Mouse (Mus musculus) midbrain, embryonic 13.5 days (tissue): Measurements from ENCODE around the gene Dlg2. TPM values are rescaled to one million over a fixed set of nuclear protein-coding genes. Genes with fewer than 3 reads are reported as not detected.
A peak's percentile ranks its signal among the peaks of the same experiment; 100 is the strongest.

Experiments
- ATAC-seq: fragments of 200-750 bp; cut with Nextera tagmentation; 2 replicates; pipeline ENCODE4 v1.8.0; 2017; ENCODE audit warnings: mild to moderate bottlenecking, moderate TSS enrichment, moderate library complexity
- H3K27ac ChIP-seq: fragments of 300-500 bp; sonication (generic); 2 replicates; pipeline ENCODE4 v1.5.1; 2015; ENCODE audit warnings: inconsistent platforms, mild to moderate bottlenecking, moderate library complexity
- H3K27me3 ChIP-seq: fragments of 300-500 bp; sonication (generic); 2 replicates; pipeline ENCODE4 v1.6.1; 2015; ENCODE audit warnings: mild to moderate bottlenecking, inconsistent platforms
- H3K36me3 ChIP-seq: fragments of 300-500 bp; sonication (generic); 2 replicates; pipeline ENCODE4 v1.6.1; 2015; ENCODE audit warnings: mild to moderate bottlenecking, inconsistent platforms
- H3K4me1 ChIP-seq: fragments of 300-500 bp; sonication (generic); replicated peaks from 2 replicates; pipeline ENCODE4 v1.6.1; 2015; ENCODE audit warnings: inconsistent platforms
- H3K4me2 ChIP-seq: fragments of 300-500 bp; sonication (generic); replicated peaks from 2 replicates; pipeline ENCODE4 v1.6.1; 2015; ENCODE audit warnings: moderate library complexity, mild to moderate bottlenecking, inconsistent platforms
- H3K4me3 ChIP-seq: fragments of 300-500 bp; sonication (generic); replicated peaks from 2 replicates; pipeline ENCODE4 v1.5.1; 2015; ENCODE audit warnings: mild to moderate bottlenecking, inconsistent platforms
- H3K9ac ChIP-seq: fragments of 300-500 bp; sonication (generic); replicated peaks from 2 replicates; pipeline ENCODE4 v1.6.1; 2015; ENCODE audit warnings: mild to moderate bottlenecking, inconsistent platforms
- H3K9me3 ChIP-seq: fragments of 300-500 bp; sonication (generic); 2 replicates; pipeline ENCODE4 v1.6.1; 2016; ENCODE audit warnings: mild to moderate bottlenecking, inconsistent platforms
- whole genome bisulfite sequencing: fragments of 180-500 bp; shearing (Covaris S2); methylation state at CpG from one replicate; pipeline ENCODE4 v1.1.7; 2015; 5-methylcytosine and 5-hydroxymethylcytosine counted together
- polyA plus RNA-seq: library from polyadenylated mRNA; unstranded; fragments of >200 nt; fragmentation: Nextera tagmentation; extraction: Ambion mirVana; gene quantifications from 2 replicates; pipeline ENCODE4 v1.2.1, GENCODE M21; 2015

Gene Dlg2
- polyA plus RNA-seq, 1 experiment from 2014 or later, result 13.0 TPM

GRCm38 (mm10) chr7:91443377-91443714 is 966.9 kb downstream of the Dlg2 start:
- Histone ChIP-seq H3K4me1 (peaks cover 17% of the 10 kb centered on the region), H3K4me3 (no peak overlapping the region), H3K9ac (no peak overlapping the region), H3K9me3 (no peaks in the 10 kb centered on the region), H3K36me3 (no peaks in the 10 kb centered on the region), H3K27me3 (no peaks in the 10 kb centered on the region), H3K4me2 (peak overlapping the region; percentile 6; the same call in 1 of the 2 replicates), H3K27ac (peak overlapping the region; percentile 78)
- 47% methylated on average over 5 of the region's 5 CpGs for WGBS
- peak; percentile 21; the same call in 1 of the 2 replicates for ATAC-seq

- H3K4me3 ChIP-seq, result no peak overlapping the region
- no peaks in the 10 kb centered on the region for H3K27me3 ChIP-seq
- peak overlapping the region; percentile 54; the same call in 1 of the 2 replicates for H3K27ac ChIP-seq
- no peaks in the 10 kb centered on the region for H3K36me3 ChIP-seq
- H3K9me3 ChIP-seq, result no peaks in the 10 kb centered on the region
- no peak overlapping the region for H3K4me2 ChIP-seq
- no peak overlapping the region for H3K9ac ChIP-seq
- 87% methylated on average over 3 of the region's 3 CpGs for WGBS
- ATAC-seq, result no peak
- H3K4me1 ChIP-seq, result peaks cover 17% of the 10 kb centered on the region
Measured at GRCm38 (mm10) chr7:91443913-91444312, 967.4 kb downstream of the Dlg2 start.

GRCm38 (mm10) chr7:91444728-91445127 is 968.3 kb downstream of the Dlg2 start:
- WGBS, result 77% methylated on average over 3 of the region's 3 CpGs
- Histone ChIP-seq H3K27ac (no peak overlapping the region), H3K9ac (no peak overlapping the region), H3K27me3 (no peaks in the 10 kb centered on the region), H3K4me2 (no peak overlapping the region), H3K4me1 (peaks cover 17% of the 10 kb centered on the region), H3K9me3 (no peaks in the 10 kb centered on the region), H3K36me3 (no peaks in the 10 kb centered on the region), H3K4me3 (no peak overlapping the region)
- ATAC-seq, result no peak

- 19% methylated on average over 1 of the region's 1 CpGs for WGBS
- peak; percentile 56; the same call in 1 of the 2 replicates for ATAC-seq
Measured at GRCm38 (mm10) chr7:91456796-91457195, 980.3 kb downstream of the Dlg2 start.

GRCm38 (mm10) chr7:91457207-91457606 is 980.7 kb downstream of the Dlg2 start:
- Histone ChIP-seq H3K27ac (no peak overlapping the region), H3K36me3 (no peaks in the 10 kb centered on the region), H3K27me3 (no peaks in the 10 kb centered on the region), H3K9ac (no peak overlapping the region), H3K9me3 (no peaks in the 10 kb centered on the region), H3K4me3 (no peak overlapping the region), H3K4me1 (no peaks in the 10 kb centered on the region), H3K4me2 (no peak overlapping the region)
- ATAC-seq, result peak; percentile 87
- WGBS, result 0% methylated on average over 1 of the region's 1 CpGs

More at GRCm38 (mm10) chr7:91456796-91457195, 980.3 kb downstream of the Dlg2 start:
- no peak overlapping the region for H3K27ac ChIP-seq
- H3K9me3 ChIP-seq, result no peaks in the 10 kb centered on the region
- no peak overlapping the region for H3K4me2 ChIP-seq
- H3K36me3 ChIP-seq, result no peaks in the 10 kb centered on the region
- no peak overlapping the region for H3K9ac ChIP-seq
- no peaks in the 10 kb centered on the region for H3K27me3 ChIP-seq
- no peak overlapping the region for H3K4me3 ChIP-seq
- H3K4me1 ChIP-seq, result no peaks in the 10 kb centered on the region

- Histone ChIP-seq H3K9me3 (no peaks in the 10 kb centered on the region), H3K4me1 (no peaks in the 10 kb centered on the region), H3K27me3 (no peaks in the 10 kb centered on the region), H3K4me3 (no peak overlapping the region), H3K27ac (no peak overlapping the region), H3K9ac (no peak overlapping the region), H3K36me3 (no peaks in the 10 kb centered on the region), H3K4me2 (no peak overlapping the region)
- no peak for ATAC-seq
- WGBS, result 88% methylated on average over 3 of the region's 3 CpGs
Measured at GRCm38 (mm10) chr7:91461352-91461751, 984.9 kb downstream of the Dlg2 start.

GRCm38 (mm10) chr7:91463256-91463655 is 986.8 kb downstream of the Dlg2 start:
- Histone ChIP-seq H3K27ac (no peak overlapping the region), H3K9ac (no peak overlapping the region), H3K9me3 (no peaks in the 10 kb centered on the region), H3K36me3 (no peaks in the 10 kb centered on the region), H3K4me2 (no peak overlapping the region), H3K27me3 (no peaks in the 10 kb centered on the region), H3K4me1 (no peaks in the 10 kb centered on the region), H3K4me3 (no peak overlapping the region)
- 66% methylated on average over 7 of the region's 7 CpGs for WGBS
- ATAC-seq, result no peak

GRCm38 (mm10) chr7:91467061-91467460 is 990.6 kb downstream of the Dlg2 start:
- 81% methylated on average over 3 of the region's 3 CpGs for WGBS
- no peak for ATAC-seq

GRCm38 (mm10) chr7:91479145-91479544 is 1002.7 kb downstream of the Dlg2 start:
- Histone ChIP-seq H3K4me2 (no peak overlapping the region), H3K36me3 (no peaks in the 10 kb centered on the region), H3K4me3 (no peak overlapping the region), H3K9me3 (no peaks in the 10 kb centered on the region), H3K27me3 (no peaks in the 10 kb centered on the region), H3K4me1 (no peaks in the 10 kb centered on the region), H3K9ac (no peak overlapping the region), H3K27ac (no peak overlapping the region)
- no peak for ATAC-seq
- 77% methylated on average over 3 of the region's 3 CpGs for WGBS

More at GRCm38 (mm10) chr7:91467061-91467460, 990.6 kb downstream of the Dlg2 start:
- Histone ChIP-seq H3K27me3 (no peaks in the 10 kb centered on the region), H3K4me1 (no peaks in the 10 kb centered on the region), H3K4me2 (no peak overlapping the region), H3K36me3 (no peaks in the 10 kb centered on the region), H3K4me3 (no peak overlapping the region), H3K9ac (no peak overlapping the region), H3K9me3 (no peaks in the 10 kb centered on the region), H3K27ac (no peak overlapping the region)

GRCm38 (mm10) chr7:91481574-91482197 is 1005.2 kb downstream of the Dlg2 start:
- no peak overlapping the region for H3K27ac ChIP-seq
- no peak overlapping the region for H3K4me3 ChIP-seq
- ATAC-seq, result no peak
- H3K4me2 ChIP-seq, result no peak overlapping the region
- H3K27me3 ChIP-seq, result no peaks in the 10 kb centered on the region
- H3K36me3 ChIP-seq, result no peaks in the 10 kb centered on the region
- H3K4me1 ChIP-seq, result no peaks in the 10 kb centered on the region
- H3K9ac ChIP-seq, result no peak overlapping the region
- 80% methylated on average over 1 of the region's 1 CpGs for WGBS
- no peaks in the 10 kb centered on the region for H3K9me3 ChIP-seq

- Histone ChIP-seq H3K9ac (no peak overlapping the region), H3K36me3 (no peaks in the 10 kb centered on the region), H3K4me3 (no peak overlapping the region), H3K27ac (no peak overlapping the region), H3K4me2 (no peak overlapping the region), H3K4me1 (peaks cover 2% of the 10 kb centered on the region; the same call in 1 of the 2 replicates), H3K9me3 (no peaks in the 10 kb centered on the region), H3K27me3 (no peaks in the 10 kb centered on the region)
- WGBS, result 68% methylated on average over 3 of the region's 3 CpGs
- no peak for ATAC-seq
Measured at GRCm38 (mm10) chr7:91493234-91493633, 1016.8 kb downstream of the Dlg2 start.

- Histone ChIP-seq H3K9me3 (no peaks in the 10 kb centered on the region), H3K4me2 (no peak overlapping the region), H3K9ac (no peak overlapping the region), H3K4me1 (no peaks in the 10 kb centered on the region), H3K4me3 (no peak overlapping the region), H3K27ac (no peak overlapping the region), H3K27me3 (no peaks in the 10 kb centered on the region), H3K36me3 (no peaks in the 10 kb centered on the region)
- 81% methylated on average over 5 of the region's 5 CpGs for WGBS
- ATAC-seq, result no peak
Measured at GRCm38 (mm10) chr7:91495526-91495925, 1019.1 kb downstream of the Dlg2 start.

GRCm38 (mm10) chr7:91511119-91511518 is 1034.6 kb downstream of the Dlg2 start:
- 0 out of 2 replicates have a peak, but pooled peaks cover 3% of the 10 kb centered on the region for H3K4me1 ChIP-seq
- no peak for ATAC-seq
- no peak overlapping the region for H3K9ac ChIP-seq
- H3K9me3 ChIP-seq, result no peaks in the 10 kb centered on the region
- no peaks in the 10 kb centered on the region for H3K36me3 ChIP-seq
- H3K27ac ChIP-seq, result no peak overlapping the region
- no peak overlapping the region for H3K4me3 ChIP-seq
- H3K4me2 ChIP-seq, result no peak overlapping the region
- WGBS, result 27% methylated on average over 1 of the region's 1 CpGs
- no peaks in the 10 kb centered on the region for H3K27me3 ChIP-seq
